In genomic region chr6:67102541-67103134, GRCm38 (mm10) we compare ENCODE assay signal across 9 mouse cellular contexts.
DNase-seq lines count a peak whose midpoint lies in the region; ATAC-seq and TF ChIP-seq lines count a peak whose summit lies in the region.
"Had no signal": no experiment of that assay in that cellular context is flagged by ENCODE, and none has a peak within 500 bp of the region (broad histone marks: within the 10 kb centered on the region; RNA-seq: fewer than 3 reads in every experiment).

No protein-coding gene starts in this region.

- intact Hi-C loops in left cerebral cortex, postnatal 4 days (cut with DNase I): no loop called here

- DNase-seq in cerebellum, adult 8-10 months: no peak
- peak; percentile 92 for DNase-seq in adrenal gland, adult 2 months
- DNase-seq in gastrocnemius, postnatal 10 days: peak; percentile 69
- DNase-seq in kidney, adult 11 months: peak; percentile 76
- DNase-seq in left cerebral cortex, postnatal 4 days: peak; percentile 22
- no peak for DNase-seq in spleen, adult 12 weeks (ENCODE audit: low spot score)

- WGBS in olfactory bulb, adult 2 months: 23% methylated on average over 11 of the region's 11 CpGs

- no peak for TF ChIP-seq POLR2A in olfactory bulb, adult 2 months (IDR thresholded peaks at IDR 0.05; ENCODE audit: insufficient read depth, low read depth, low read length)

- no peak overlapping the region for H3K4me3 ChIP-seq in olfactory bulb, adult 2 months (ENCODE audit: insufficient read depth, low read depth, low read length)
- H3K4me3 ChIP-seq: embryonic facial prominence, embryonic 15.5 days had no signal

- H3K4me1 ChIP-seq in olfactory bulb, adult 2 months (ENCODE audit: control insufficient read depth, insufficient read depth, low read length): peaks cover 2% of the 10 kb centered on the region; the same call in 1 of the 2 replicates

- no peak for TF ChIP-seq CTCF in olfactory bulb, adult 2 months (IDR thresholded peaks at IDR 0.05; ENCODE audit: insufficient read depth, low read depth, low read length)

- ATAC-seq in cerebellum, adult (ENCODE audit: insufficient number of reproducible peaks, low FRiP score, low TSS enrichment): peak; percentile 65

- peak overlapping the region; percentile 33; the same call in 1 of the 2 replicates for H3K27ac ChIP-seq in olfactory bulb, adult 2 months (ENCODE audit: insufficient read depth, low read depth, low read length)
- H3K27ac ChIP-seq: embryonic facial prominence, embryonic 15.5 days had no signal

Comparison
In these comparisons a context has a peak if more than half of its experiments do, and no peak if none do; other contexts are left out.
1. DNase-seq: peak in adrenal gland, adult 2 months (single experiment), gastrocnemius, postnatal 10 days (single experiment), kidney, adult 11 months (single experiment) and left cerebral cortex, postnatal 4 days (single experiment); none in cerebellum, adult 8-10 months (single experiment) and spleen, adult 12 weeks (single experiment).